Mouse (Mus musculus): Measurements from ENCODE around the gene Selenow. TPM values are rescaled to one million over a fixed set of nuclear protein-coding genes. Genes with fewer than 3 reads are reported as not detected.
"Not testable (repeated sequence)": the region's sequence is repeated elsewhere in the genome, so short reads cannot be mapped to it uniquely, and the experiment has no call there.

The Selenow gene
- polyA plus RNA-seq, 1 experiment from 2014 or later: 235 TPM

- Histone ChIP-seq H3K9ac (ENCODE audit: low read depth, low read length) (no peak overlapping the region), H3K27ac (ENCODE audit: low read length) (no peak overlapping the region), H3K27me3 (ENCODE audit: control insufficient read depth, insufficient read depth, low read depth, low read length) (no peaks in the 10 kb centered on the region), H3K36me3 (ENCODE audit: control insufficient read depth, insufficient read depth) (peaks cover 2% of the 10 kb centered on the region; the same call in 1 of the 2 replicates), H3K4me1 (ENCODE audit: control insufficient read depth, low read depth, low read length) (peaks cover 21% of the 10 kb centered on the region), H3K9me3 (replicated peaks; ENCODE audit: control insufficient read depth, low read length) (no peaks in the 10 kb centered on the region), H3K4me3 (ENCODE audit: low read depth, low read length) (no peak overlapping the region), H3K4me2 (ENCODE audit: low read depth, low read length) (no peak overlapping the region)
- no peak for ATAC-seq (ENCODE audit: low read depth)
- 64% methylated on average over 3 of the region's 3 CpGs for WGBS (ENCODE audit: insufficient replicate concordance)
These were observed 6.0 kb downstream of the Selenow start for GRCm38 (mm10) chr7:15916134-15916723.

GRCm38 (mm10) chr7:15915695-15916094 lies 6.5 kb downstream of the Selenow start:
- ATAC-seq (ENCODE audit: low read depth); H3K27ac ChIP-seq (ENCODE audit: low read length); H3K4me2 ChIP-seq (ENCODE audit: low read depth, low read length); H3K9me3 ChIP-seq (replicated peaks; ENCODE audit: control insufficient read depth, low read length); H3K9ac ChIP-seq (ENCODE audit: low read depth, low read length); H3K36me3 ChIP-seq (ENCODE audit: control insufficient read depth, insufficient read depth); H3K4me3 ChIP-seq (ENCODE audit: low read depth, low read length); H3K27me3 ChIP-seq (ENCODE audit: control insufficient read depth, insufficient read depth, low read depth, low read length): not testable (repeated sequence)
- peaks cover 15% of the 10 kb centered on the region for H3K4me1 ChIP-seq (ENCODE audit: control insufficient read depth, low read depth, low read length)
- WGBS (ENCODE audit: insufficient replicate concordance): 70% methylated on average over 4 of the region's 4 CpGs

GRCm38 (mm10) chr7:15914751-15915150 lies 7.5 kb downstream of the Selenow start:
- peaks cover 8% of the 10 kb centered on the region for H3K4me1 ChIP-seq (ENCODE audit: control insufficient read depth, low read depth, low read length)
- no peak for ATAC-seq (ENCODE audit: low read depth)
- no peak overlapping the region for H3K9ac ChIP-seq (ENCODE audit: low read depth, low read length)
- no peaks in the 10 kb centered on the region for H3K27me3 ChIP-seq (ENCODE audit: control insufficient read depth, insufficient read depth, low read depth, low read length)
- no peak overlapping the region for H3K4me3 ChIP-seq (ENCODE audit: low read depth, low read length)
- no peaks in the 10 kb centered on the region for H3K9me3 ChIP-seq (replicated peaks; ENCODE audit: control insufficient read depth, low read length)
- peaks cover 2% of the 10 kb centered on the region; the same call in 1 of the 2 replicates for H3K36me3 ChIP-seq (ENCODE audit: control insufficient read depth, insufficient read depth)
- WGBS (ENCODE audit: insufficient replicate concordance): 74% methylated on average over 2 of the region's 2 CpGs
- no peak overlapping the region for H3K4me2 ChIP-seq (ENCODE audit: low read depth, low read length)
- no peak overlapping the region for H3K27ac ChIP-seq (ENCODE audit: low read length)

GRCm38 (mm10) chr7:15914252-15914651 lies 8.0 kb downstream of the Selenow start:
- Histone ChIP-seq H3K36me3 (ENCODE audit: control insufficient read depth, insufficient read depth) (peaks cover 2% of the 10 kb centered on the region; the same call in 1 of the 2 replicates), H3K4me3 (ENCODE audit: low read depth, low read length) (no peak overlapping the region), H3K27me3 (ENCODE audit: control insufficient read depth, insufficient read depth, low read depth, low read length) (no peaks in the 10 kb centered on the region), H3K4me2 (ENCODE audit: low read depth, low read length) (no peak overlapping the region), H3K27ac (ENCODE audit: low read length) (no peak overlapping the region), H3K9me3 (replicated peaks; ENCODE audit: control insufficient read depth, low read length) (no peaks in the 10 kb centered on the region), H3K9ac (ENCODE audit: low read depth, low read length) (no peak overlapping the region), H3K4me1 (ENCODE audit: control insufficient read depth, low read depth, low read length) (peaks cover 3% of the 10 kb centered on the region)
- 32% methylated on average over 2 of the region's 2 CpGs for WGBS (ENCODE audit: insufficient replicate concordance)
- ATAC-seq (ENCODE audit: low read depth): no peak

GRCm38 (mm10) chr7:15912183-15912582 lies 10.0 kb downstream of the Selenow start:
- H3K4me2 ChIP-seq (ENCODE audit: low read depth, low read length): no peak overlapping the region
- no peaks in the 10 kb centered on the region for H3K9me3 ChIP-seq (replicated peaks; ENCODE audit: control insufficient read depth, low read length)
- H3K4me3 ChIP-seq (ENCODE audit: low read depth, low read length): no peak overlapping the region
- no peak overlapping the region for H3K27ac ChIP-seq (ENCODE audit: low read length)
- peak; percentile 27 for ATAC-seq (ENCODE audit: low read depth)
- peaks cover 2% of the 10 kb centered on the region; the same call in 1 of the 2 replicates for H3K36me3 ChIP-seq (ENCODE audit: control insufficient read depth, insufficient read depth)
- no peaks in the 10 kb centered on the region for H3K27me3 ChIP-seq (ENCODE audit: control insufficient read depth, insufficient read depth, low read depth, low read length)
- no peak overlapping the region for H3K9ac ChIP-seq (ENCODE audit: low read depth, low read length)
- WGBS (ENCODE audit: insufficient replicate concordance): 2% methylated on average over 4 of the region's 4 CpGs
- H3K4me1 ChIP-seq (ENCODE audit: control insufficient read depth, low read depth, low read length): no peaks in the 10 kb centered on the region; the same call in 1 of the 2 replicates

- WGBS (ENCODE audit: insufficient replicate concordance): 62% methylated on average over 5 of the region's 5 CpGs
- no peak for ATAC-seq (ENCODE audit: low read depth)
- H3K27me3 ChIP-seq (ENCODE audit: control insufficient read depth, insufficient read depth, low read depth, low read length): no peaks in the 10 kb centered on the region
These were observed 11.7 kb downstream of the Selenow start for GRCm38 (mm10) chr7:15910521-15910920.

GRCm38 (mm10) chr7:15907971-15908590 lies 14.1 kb downstream of the Selenow start:
- H3K27ac ChIP-seq (ENCODE audit: low read length): no peak overlapping the region
- ATAC-seq (ENCODE audit: low read depth): no peak
- H3K9me3 ChIP-seq (replicated peaks; ENCODE audit: control insufficient read depth, low read length): no peaks in the 10 kb centered on the region
- H3K4me1 ChIP-seq (ENCODE audit: control insufficient read depth, low read depth, low read length): no peaks in the 10 kb centered on the region
- H3K4me3 ChIP-seq (ENCODE audit: low read depth, low read length): no peak overlapping the region
- H3K36me3 ChIP-seq (ENCODE audit: control insufficient read depth, insufficient read depth): no peaks in the 10 kb centered on the region
- 63% methylated on average over 8 of the region's 8 CpGs for WGBS (ENCODE audit: insufficient replicate concordance)
- no peak overlapping the region for H3K9ac ChIP-seq (ENCODE audit: low read depth, low read length)
- H3K4me2 ChIP-seq (ENCODE audit: low read depth, low read length): no peak overlapping the region
- no peaks in the 10 kb centered on the region for H3K27me3 ChIP-seq (ENCODE audit: control insufficient read depth, insufficient read depth, low read depth, low read length)

More at GRCm38 (mm10) chr7:15910521-15910920, 11.7 kb downstream of the Selenow start:
- Histone ChIP-seq H3K4me3 (ENCODE audit: low read depth, low read length) (no peak overlapping the region), H3K36me3 (ENCODE audit: control insufficient read depth, insufficient read depth) (no peaks in the 10 kb centered on the region), H3K9me3 (replicated peaks; ENCODE audit: control insufficient read depth, low read length) (no peaks in the 10 kb centered on the region), H3K9ac (ENCODE audit: low read depth, low read length) (no peak overlapping the region), H3K4me1 (ENCODE audit: control insufficient read depth, low read depth, low read length) (no peaks in the 10 kb centered on the region), H3K4me2 (ENCODE audit: low read depth, low read length) (no peak overlapping the region), H3K27ac (ENCODE audit: low read length) (no peak overlapping the region)

- Histone ChIP-seq H3K27me3 (ENCODE audit: control insufficient read depth, insufficient read depth, low read depth, low read length) (no peaks in the 10 kb centered on the region), H3K9me3 (replicated peaks; ENCODE audit: control insufficient read depth, low read length) (no peaks in the 10 kb centered on the region), H3K27ac (ENCODE audit: low read length) (no peak overlapping the region), H3K4me1 (ENCODE audit: control insufficient read depth, low read depth, low read length) (no peaks in the 10 kb centered on the region), H3K36me3 (ENCODE audit: control insufficient read depth, insufficient read depth) (no peaks in the 10 kb centered on the region), H3K9ac (ENCODE audit: low read depth, low read length) (no peak overlapping the region), H3K4me2 (ENCODE audit: low read depth, low read length) (no peak overlapping the region), H3K4me3 (ENCODE audit: low read depth, low read length) (no peak overlapping the region)
- WGBS (ENCODE audit: insufficient replicate concordance): 39% methylated on average over 1 of the region's 1 CpGs
- ATAC-seq (ENCODE audit: low read depth): no peak
These were observed 15.6 kb downstream of the Selenow start for GRCm38 (mm10) chr7:15906602-15907001.

GRCm38 (mm10) chr7:15905861-15906260 lies 16.3 kb downstream of the Selenow start:
- no peak overlapping the region for H3K27ac ChIP-seq (ENCODE audit: low read length)
- H3K9ac ChIP-seq (ENCODE audit: low read depth, low read length): no peak overlapping the region

More at GRCm38 (mm10) chr7:15905861-15906260, 16.3 kb downstream of the Selenow start:
- WGBS (ENCODE audit: insufficient replicate concordance): 65% methylated on average over 7 of the region's 7 CpGs
- H3K27me3 ChIP-seq (ENCODE audit: control insufficient read depth, insufficient read depth, low read depth, low read length): no peaks in the 10 kb centered on the region
- no peak overlapping the region for H3K4me2 ChIP-seq (ENCODE audit: low read depth, low read length)
- H3K4me3 ChIP-seq (ENCODE audit: low read depth, low read length): no peak overlapping the region
- no peaks in the 10 kb centered on the region for H3K9me3 ChIP-seq (replicated peaks; ENCODE audit: control insufficient read depth, low read length)
- no peaks in the 10 kb centered on the region for H3K4me1 ChIP-seq (ENCODE audit: control insufficient read depth, low read depth, low read length)
- ATAC-seq (ENCODE audit: low read depth): no peak
- no peaks in the 10 kb centered on the region for H3K36me3 ChIP-seq (ENCODE audit: control insufficient read depth, insufficient read depth)
